Mouse (Mus musculus): ENCODE results near the gene Inpp4a. TPM values are rescaled to one million over a fixed set of nuclear protein-coding genes. Genes with fewer than 3 reads are reported as not detected.

Inpp4a gene
- polyA plus RNA-seq, 1 experiment from 2014 or later, result 9.0 TPM

GRCm38 (mm10) chr1:37408678-37409077, 109.0 kb downstream of the Inpp4a start:
- no peak for DNase-seq (ENCODE audit: low spot score)

- no peak for DNase-seq (ENCODE audit: low spot score)
Observed at GRCm38 (mm10) chr1:37409647-37410046, 110.0 kb downstream of the Inpp4a start.

- DNase-seq (ENCODE audit: low spot score), result no peak
Observed at GRCm38 (mm10) chr1:37415394-37415793, 115.7 kb downstream of the Inpp4a start.

GRCm38 (mm10) chr1:37419420-37419819, 119.8 kb downstream of the Inpp4a start:
- peak; percentile 64 for DNase-seq (ENCODE audit: low spot score)

- no peak for DNase-seq (ENCODE audit: low spot score)
Observed at GRCm38 (mm10) chr1:37427144-37427875, 127.6 kb downstream of the Inpp4a start.

GRCm38 (mm10) chr1:37428911-37429310, 129.2 kb downstream of the Inpp4a start:
- DNase-seq (ENCODE audit: low spot score), result no peak

- DNase-seq (ENCODE audit: low spot score), result peak; percentile 97
Observed at GRCm38 (mm10) chr1:37429366-37430296, 130.0 kb downstream of the Inpp4a start, which contains the start of the genes Coa5 and Unc50. Gene Coa5, minus strand, starts transcription at chr1:37430103. Gene Unc50, plus strand, starts transcription at chr1:37430139.

GRCm38 (mm10) chr1:37430297-37430840, 130.7 kb downstream of the Inpp4a start:
- DNase-seq (ENCODE audit: low spot score), result no peak

GRCm38 (mm10) chr1:37436419-37436818, 136.8 kb downstream of the Inpp4a start:
- DNase-seq (ENCODE audit: low spot score), result no peak

- DNase-seq (ENCODE audit: low spot score), result no peak
Observed at GRCm38 (mm10) chr1:37442848-37443835, 143.5 kb downstream of the Inpp4a start.

- peak; percentile 61 for DNase-seq (ENCODE audit: low spot score)
Observed at GRCm38 (mm10) chr1:37448361-37449095, 148.9 kb downstream of the Inpp4a start.

GRCm38 (mm10) chr1:37451270-37451669, 151.6 kb downstream of the Inpp4a start:
- DNase-seq (ENCODE audit: low spot score), result no peak

- no peak for DNase-seq (ENCODE audit: low spot score)
Observed at GRCm38 (mm10) chr1:37457546-37457945, 157.9 kb downstream of the Inpp4a start.

Other genes starting within 250 kb of the Inpp4a start
- gene Cnga3, start 85.4 kb upstream of the Inpp4a start, polyA plus RNA-seq (2015; fragmentation: Nextera tagmentation; extraction: Ambion mirVana), result 0.09 and 0.20 TPM in 2 replicates
- gene Coa5, start 130.2 kb downstream of the Inpp4a start, polyA plus RNA-seq (2015; fragmentation: Nextera tagmentation; extraction: Ambion mirVana), result 37.7 and 38.4 TPM in 2 replicates
- 132 and 135 TPM in 2 replicates for gene Unc50, start 130.3 kb downstream of the Inpp4a start, polyA plus RNA-seq (2015; fragmentation: Nextera tagmentation; extraction: Ambion mirVana)
- gene Mgat4a, start 241.2 kb downstream of the Inpp4a start, polyA plus RNA-seq (2015; fragmentation: Nextera tagmentation; extraction: Ambion mirVana), result 12.7 and 14.7 TPM in 2 replicates

Measured in thymus, postnatal 0 days (tissue).